Mouse (Mus musculus): ENCODE data around the gene Aldh9a1.

- TF ChIP-seq CTCF (IDR thresholded peaks at IDR 0.05; ENCODE audit: borderline replicate concordance, control insufficient read depth, extremely low read depth, insufficient read depth, low read length, poor library complexity) (no peak), POLR2A (IDR thresholded peaks at IDR 0.05; ENCODE audit: control insufficient read depth, extremely low read depth, insufficient read depth, low read length, poor library complexity) (no peak)
Measured at GRCm38 (mm10) chr1:167411991-167412715, 62.4 kb downstream of the Aldh9a1 start.
